Mouse (Mus musculus) midbrain, embryonic 15.5 days (tissue): ENCODE measurements around the gene Med4. TPM values are rescaled to one million over a fixed set of nuclear protein-coding genes. Genes with fewer than 3 reads are reported as not detected.
"Not testable (repeated sequence)": the region's sequence is repeated elsewhere in the genome, so short reads cannot be mapped to it uniquely, and the experiment has no call there.

ENCODE experiments used
- ATAC-seq: fragments of 200-750 bp; cut with Nextera tagmentation; replicated peaks from 2 replicates; pipeline ENCODE4 v1.8.0; 2017; ENCODE audit warnings: moderate TSS enrichment
- H3K27ac ChIP-seq: fragments of 300-500 bp; sonication (generic); 2 replicates; pipeline ENCODE4 v1.5.1; 2015; ENCODE audit warnings: mild to moderate bottlenecking, inconsistent platforms
- H3K27me3 ChIP-seq: fragments of 300-500 bp; sonication (generic); replicated peaks from 2 replicates; pipeline ENCODE4 v1.6.1; 2015; ENCODE audit warnings: inconsistent platforms
- H3K36me3 ChIP-seq: fragments of 300-500 bp; sonication (generic); replicated peaks from 2 replicates; pipeline ENCODE4 v1.6.1; 2015; ENCODE audit warnings: inconsistent platforms
- H3K4me1 ChIP-seq: fragments of 300-500 bp; sonication (generic); 2 replicates; pipeline ENCODE4 v1.6.1; 2015; ENCODE audit warnings: inconsistent platforms
- H3K4me2 ChIP-seq: fragments of 300-500 bp; sonication (generic); 2 replicates; pipeline ENCODE4 v1.6.1; 2015; ENCODE audit warnings: inconsistent platforms, mild to moderate bottlenecking, moderate library complexity
- H3K4me3 ChIP-seq: fragments of 300-500 bp; sonication (generic); 2 replicates; pipeline ENCODE4 v1.5.1; 2015; ENCODE audit warnings: mild to moderate bottlenecking, inconsistent platforms
- H3K9ac ChIP-seq: fragments of 300-500 bp; sonication (generic); 2 replicates; pipeline ENCODE4 v1.6.1; 2015; ENCODE audit warnings: mild to moderate bottlenecking, inconsistent platforms
- H3K9me3 ChIP-seq: fragments of 300-500 bp; sonication (generic); 2 replicates; pipeline ENCODE4 v1.6.1; 2016; ENCODE audit warnings: inconsistent platforms
- WGBS: fragments of 180-500 bp; shearing (Covaris S2); methylation state at CpG from one replicate; pipeline ENCODE4 v1.1.7; 2015; ENCODE audit warnings: mixed read lengths; 5-methylcytosine and 5-hydroxymethylcytosine counted together
- polyA plus RNA-seq: library from polyadenylated mRNA; unstranded; fragments of >200 nt; fragmentation: Nextera tagmentation; extraction: Ambion mirVana; gene quantifications from 2 replicates; pipeline ENCODE4 v1.2.1, GENCODE M21; 2015

Med4 gene
- polyA plus RNA-seq, 1 experiment from 2014 or later, result 82.8 TPM

GRCm38 (mm10) chr14:73506283-73506682 lies 3.5 kb upstream of the Med4 start:
- 61% methylated on average over 8 of the region's 8 CpGs for WGBS
- Histone ChIP-seq H3K27ac (no peak overlapping the region), H3K4me2 (no peak overlapping the region), H3K36me3 (no peaks in the 10 kb centered on the region), H3K4me3 (no peak overlapping the region), H3K9me3 (no peaks in the 10 kb centered on the region), H3K9ac (no peak overlapping the region), H3K4me1 (peaks cover 10% of the 10 kb centered on the region), H3K27me3 (no peaks in the 10 kb centered on the region)
- ATAC-seq, result no peak

- no peak overlapping the region for H3K4me3 ChIP-seq
- no peak overlapping the region for H3K4me2 ChIP-seq
- no peak for ATAC-seq
- no peak overlapping the region for H3K9ac ChIP-seq
- no peaks in the 10 kb centered on the region for H3K36me3 ChIP-seq
- 89% methylated on average over 15 of the region's 15 CpGs for WGBS
- no peaks in the 10 kb centered on the region for H3K27me3 ChIP-seq
- peaks cover 17% of the 10 kb centered on the region for H3K4me1 ChIP-seq
- no peaks in the 10 kb centered on the region for H3K9me3 ChIP-seq
- no peak overlapping the region for H3K27ac ChIP-seq
These were observed 2.6 kb upstream of the Med4 start for GRCm38 (mm10) chr14:73507200-73507599.

- no peak overlapping the region for H3K4me3 ChIP-seq
These were observed 2.0 kb upstream of the Med4 start for GRCm38 (mm10) chr14:73507702-73508376.

GRCm38 (mm10) chr14:73508630-73509395 lies 1.0 kb upstream of the Med4 start:
- Histone ChIP-seq H3K4me1 (peaks cover 21% of the 10 kb centered on the region), H3K36me3 (no peaks in the 10 kb centered on the region), H3K27ac (no peak overlapping the region), H3K9me3 (no peaks in the 10 kb centered on the region), H3K27me3 (no peaks in the 10 kb centered on the region), H3K9ac (no peak overlapping the region), H3K4me3 (no peak overlapping the region), H3K4me2 (no peak overlapping the region)
- 94% methylated on average over 6 of the region's 6 CpGs for WGBS
- no peak for ATAC-seq

More at GRCm38 (mm10) chr14:73507702-73508376, 2.0 kb upstream of the Med4 start:
- Histone ChIP-seq H3K36me3 (no peaks in the 10 kb centered on the region), H3K9me3 (no peaks in the 10 kb centered on the region), H3K27ac (no peak overlapping the region), H3K4me2 (no peak overlapping the region), H3K9ac (no peak overlapping the region), H3K4me1 (peaks cover 21% of the 10 kb centered on the region), H3K27me3 (no peaks in the 10 kb centered on the region)
- WGBS, result 76% methylated on average over 11 of the region's 11 CpGs
- ATAC-seq, result no peak

- peaks cover 5% of the 10 kb centered on the region; the same call in 1 of the 2 replicates for H3K4me1 ChIP-seq
- no peaks in the 10 kb centered on the region for H3K27me3 ChIP-seq
- ATAC-seq, result no peak
- no peaks in the 10 kb centered on the region for H3K36me3 ChIP-seq
- H3K9ac ChIP-seq, result no peak overlapping the region
- WGBS, result 79% methylated on average over 3 of the region's 3 CpGs
- H3K4me3 ChIP-seq, result no peak overlapping the region
- no peak overlapping the region for H3K4me2 ChIP-seq
- H3K27ac ChIP-seq, result no peak overlapping the region
- H3K9me3 ChIP-seq, result no peaks in the 10 kb centered on the region
These were observed 14.3 kb downstream of the Med4 start for GRCm38 (mm10) chr14:73524136-73524535.

GRCm38 (mm10) chr14:73524766-73525448 lies 15.1 kb downstream of the Med4 start, which contains the start of gene Sucla2:
TSS of gene Sucla2 (plus strand) at chr14:73525319.
- Histone ChIP-seq H3K4me1 (peaks cover 5% of the 10 kb centered on the region; the same call in 1 of the 2 replicates), H3K27me3 (no peaks in the 10 kb centered on the region), H3K36me3 (no peaks in the 10 kb centered on the region), H3K9ac (peak within 1 kb of the TSS; percentile 60), H3K4me2 (peak within 1 kb of the TSS; percentile 37), H3K9me3 (no peaks in the 10 kb centered on the region), H3K27ac (peak within 1 kb of the TSS; percentile 96), H3K4me3 (peak within 1 kb of the TSS; percentile 54)
- ATAC-seq, result peak; percentile 100
- under 1% methylated on average over 41 of the region's 41 CpGs for WGBS

- not testable (repeated sequence) for H3K9ac ChIP-seq, H3K27ac ChIP-seq, H3K36me3 ChIP-seq, H3K9me3 ChIP-seq, H3K4me3 ChIP-seq, H3K4me2 ChIP-seq, ATAC-seq, H3K27me3 ChIP-seq, H3K4me1 ChIP-seq
- 83% methylated on average over 3 of the region's 3 CpGs for WGBS
These were observed 18.8 kb downstream of the Med4 start for GRCm38 (mm10) chr14:73528661-73529060.

GRCm38 (mm10) chr14:73533755-73534465 lies 24.1 kb downstream of the Med4 start:
- Histone ChIP-seq H3K4me3 (no peak overlapping the region), H3K9ac (no peak overlapping the region), H3K9me3 (no peaks in the 10 kb centered on the region), H3K4me1 (no peaks in the 10 kb centered on the region), H3K36me3 (no peaks in the 10 kb centered on the region), H3K27ac (no peak overlapping the region), H3K27me3 (no peaks in the 10 kb centered on the region), H3K4me2 (no peak overlapping the region)
- 62% methylated on average over 6 of the region's 6 CpGs for WGBS
- ATAC-seq, result no peak

GRCm38 (mm10) chr14:73535641-73536040 lies 25.8 kb downstream of the Med4 start:
- no peak for ATAC-seq

GRCm38 (mm10) chr14:73543781-73544180 lies 34.0 kb downstream of the Med4 start:
- Histone ChIP-seq H3K27ac (no peak overlapping the region), H3K9ac (no peak overlapping the region), H3K9me3 (no peaks in the 10 kb centered on the region), H3K4me1 (no peaks in the 10 kb centered on the region), H3K27me3 (no peaks in the 10 kb centered on the region), H3K36me3 (no peaks in the 10 kb centered on the region), H3K4me2 (no peak overlapping the region), H3K4me3 (no peak overlapping the region)
- 47% methylated on average over 6 of the region's 6 CpGs for WGBS
- no peak for ATAC-seq

More at GRCm38 (mm10) chr14:73535641-73536040, 25.8 kb downstream of the Med4 start:
- Histone ChIP-seq H3K27ac (no peak overlapping the region), H3K4me3 (no peak overlapping the region), H3K27me3 (no peaks in the 10 kb centered on the region), H3K4me1 (no peaks in the 10 kb centered on the region), H3K9ac (no peak overlapping the region), H3K36me3 (no peaks in the 10 kb centered on the region), H3K4me2 (no peak overlapping the region), H3K9me3 (no peaks in the 10 kb centered on the region)
- 91% methylated on average over 2 of the region's 2 CpGs for WGBS

- Histone ChIP-seq H3K9ac (no peak overlapping the region), H3K9me3 (no peaks in the 10 kb centered on the region), H3K36me3 (no peaks in the 10 kb centered on the region), H3K27me3 (no peaks in the 10 kb centered on the region), H3K4me3 (no peak overlapping the region), H3K4me2 (no peak overlapping the region), H3K27ac (no peak overlapping the region), H3K4me1 (peaks cover under 1% of the 10 kb centered on the region)
- 71% methylated on average over 4 of the region's 4 CpGs for WGBS
- ATAC-seq, result no peak
These were observed 37.2 kb downstream of the Med4 start for GRCm38 (mm10) chr14:73547034-73547433.

GRCm38 (mm10) chr14:73548051-73548450 lies 38.2 kb downstream of the Med4 start, which contains the start of gene Nudt15:
TSS of gene Nudt15 (minus strand) at chr14:73548242.
- Histone ChIP-seq H3K9ac (no peak within 1 kb of the TSS), H3K9me3 (no peaks in the 10 kb centered on the region), H3K4me3 (no peak within 1 kb of the TSS), H3K27me3 (no peaks in the 10 kb centered on the region), H3K4me1 (peaks cover 6% of the 10 kb centered on the region), H3K36me3 (no peaks in the 10 kb centered on the region), H3K27ac (no peak within 1 kb of the TSS), H3K4me2 (no peak within 1 kb of the TSS)
- 87% methylated on average over 3 of the region's 3 CpGs for WGBS
- no peak for ATAC-seq
